Comparison of ENCODE assay signal across 8 mouse cellular contexts in genomic region chr7:45395129-45395541, GRCm38 (mm10). TPM values are rescaled to one million over a fixed set of nuclear protein-coding genes. Genes with fewer than 3 reads are reported as not detected.
DNase-seq lines count a peak whose midpoint lies in the region; ATAC-seq and TF ChIP-seq lines count a peak whose summit lies in the region.

No protein-coding gene starts in this region.

- H3K9ac ChIP-seq in heart, embryonic 14.5 days (ENCODE audit: low read length), result peak overlapping the region; percentile 90
- H3K9ac ChIP-seq in ES-Bruce4 (ENCODE audit: low read depth, poor library complexity, severe bottlenecking), result peak overlapping the region; percentile 86
- peak overlapping the region; percentile 83 for H3K9ac ChIP-seq in hindbrain, postnatal 0 days (replicated peaks; ENCODE audit: low read length)
- H3K9ac ChIP-seq in midbrain, embryonic 14.5 days (replicated peaks; ENCODE audit: low read length), result peak overlapping the region; percentile 87

- H3K27ac ChIP-seq in heart, embryonic 14.5 days (replicated peaks in 1 of 2; ENCODE audit: control insufficient read depth in 1 of 2, insufficient read depth in 1 of 2, low read depth in 2 of 2, low read length in 2 of 2), result peak overlapping the region; percentile 95
- peak overlapping the region; percentile 75 for H3K27ac ChIP-seq in ES-Bruce4 (ENCODE audit: insufficient read depth, low read length)
- H3K27ac ChIP-seq in cortical plate, adult 2 months (ENCODE audit: insufficient read depth, low read length), result peak overlapping the region; percentile 61; the same call in 1 of the 2 replicates
- H3K27ac ChIP-seq in hindbrain, postnatal 0 days, result peak overlapping the region; percentile 99
- peak overlapping the region; percentile 95 for H3K27ac ChIP-seq in midbrain, embryonic 14.5 days (replicated peaks; ENCODE audit: low read depth, low read length)

- ATAC-seq in heart, embryonic 14.5 days (ENCODE audit: insufficient number of reproducible peaks, insufficient read depth, low FRiP score, low read depth), result peak; percentile 66
- peak; percentile 66 for ATAC-seq in hindbrain, postnatal 0 days
- ATAC-seq in midbrain, embryonic 14.5 days (ENCODE audit: low FRiP score, low TSS enrichment), result peak; percentile 81

- no peak for TF ChIP-seq POLR2A in ES-Bruce4 (IDR thresholded peaks at IDR 0.05; ENCODE audit: insufficient read depth, low read length)
- no peak for TF ChIP-seq POLR2A in cortical plate, adult 2 months (IDR thresholded peaks at IDR 0.05; ENCODE audit: extremely low read depth, insufficient read depth, low read length)

- TF ChIP-seq CTCF in ES-Bruce4 (IDR thresholded peaks at IDR 0.05; ENCODE audit: low read depth, low read length), result no peak
- no peak for TF ChIP-seq CTCF in cortical plate, adult 2 months (IDR thresholded peaks at IDR 0.05; ENCODE audit: extremely low read depth, insufficient read depth, low read length)
- TF ChIP-seq CTCF in hindbrain, postnatal 0 days (IDR thresholded peaks at IDR 0.05; ENCODE audit: low read depth), result no peak

- H3K27me3 ChIP-seq in heart, embryonic 14.5 days (ENCODE audit: control insufficient read depth, insufficient read depth, low read length), result no peaks in the 10 kb centered on the region
- H3K27me3 ChIP-seq in ES-Bruce4 (ENCODE audit: control insufficient read depth, insufficient read depth, low read length, poor library complexity, severe bottlenecking), result no peaks in the 10 kb centered on the region
- H3K27me3 ChIP-seq in hindbrain, postnatal 0 days (ENCODE audit: insufficient read depth, low read length), result no peaks in the 10 kb centered on the region
- H3K27me3 ChIP-seq in midbrain, embryonic 14.5 days (ENCODE audit: control insufficient read depth, insufficient read depth, low read length), result no peaks in the 10 kb centered on the region

- peaks cover 7 to 20% of the 10 kb centered on the region in 2 experiments for H3K4me1 ChIP-seq in heart, embryonic 14.5 days (ENCODE audit: control insufficient read depth in 2 of 2, insufficient read depth in 2 of 2, low read length in 2 of 2)
- peaks cover 9% of the 10 kb centered on the region for H3K4me1 ChIP-seq in ES-Bruce4 (ENCODE audit: control insufficient read depth, insufficient read depth, low read length)
- H3K4me1 ChIP-seq in cortical plate, adult 2 months (ENCODE audit: control insufficient read depth, insufficient read depth, low read length), result peaks cover 6% of the 10 kb centered on the region
- peaks cover 13% of the 10 kb centered on the region for H3K4me1 ChIP-seq in hindbrain, postnatal 0 days (ENCODE audit: insufficient read depth, low read length)
- H3K4me1 ChIP-seq in midbrain, embryonic 14.5 days (ENCODE audit: control insufficient read depth, insufficient read depth, low read length), result peaks cover 18% of the 10 kb centered on the region

- 1% methylated on average over 18 of the region's 20 CpGs for WGBS in heart, embryonic 14.5 days
- under 1% methylated on average over 17 of the region's 20 CpGs for WGBS in hindbrain, postnatal 0 days
- WGBS in midbrain, embryonic 14.5 days, result 0% methylated on average over 20 of the region's 20 CpGs

- H3K4me3 ChIP-seq in heart, embryonic 14.5 days (ENCODE audit: control insufficient read depth in 1 of 2, insufficient read depth in 1 of 2, low read depth in 1 of 2, low read length in 2 of 2), result peak overlapping the region; percentile 63 to 80
- H3K4me3 ChIP-seq in ES-Bruce4 (ENCODE audit: low read depth, low read length), result peak overlapping the region; percentile 79
- peak overlapping the region; percentile 52 for H3K4me3 ChIP-seq in cortical plate, adult 2 months (ENCODE audit: insufficient read depth, low read length)
- H3K4me3 ChIP-seq in hindbrain, postnatal 0 days (ENCODE audit: low read length), result peak overlapping the region; percentile 77
- H3K4me3 ChIP-seq in midbrain, embryonic 14.5 days (replicated peaks; ENCODE audit: low read depth, low read length), result peak overlapping the region; percentile 68

- TF ChIP-seq EP300 in ES-Bruce4 (IDR thresholded peaks at IDR 0.05; ENCODE audit: insufficient read depth, low read depth, low read length), result no peak

- DNase-seq in heart, postnatal 10 days, result no peak
- DNase-seq in hindbrain, postnatal 0 days (ENCODE audit: low spot score), result peak; percentile 83
- peak; percentile 88 for DNase-seq in midbrain, embryonic 14.5 days
- DNase-seq in c-Kit-positive CD71-positive TER-119-positive erythroid progenitor cells, embryonic 14.5 days (ENCODE audit: low spot score), result no peak
- no peak for DNase-seq in urinary bladder, postnatal 10 days (ENCODE audit: low spot score)

- peaks cover 34% of the 10 kb centered on the region for H3K36me3 ChIP-seq in heart, embryonic 14.5 days (ENCODE audit: control insufficient read depth, insufficient read depth, low read length)
- peaks cover 41% of the 10 kb centered on the region for H3K36me3 ChIP-seq in ES-Bruce4 (ENCODE audit: control insufficient read depth, insufficient read depth, low read length, poor library complexity, severe bottlenecking)
- peaks cover 15% of the 10 kb centered on the region; the same call in 1 of the 2 replicates for H3K36me3 ChIP-seq in hindbrain, postnatal 0 days (ENCODE audit: insufficient read depth, low read length)
- peaks cover 29% of the 10 kb centered on the region for H3K36me3 ChIP-seq in midbrain, embryonic 14.5 days (ENCODE audit: control insufficient read depth, insufficient read depth, low read length)

- H3K4me2 ChIP-seq in heart, embryonic 14.5 days (ENCODE audit: low read length), result peak overlapping the region; percentile 88
- H3K4me2 ChIP-seq in hindbrain, postnatal 0 days (ENCODE audit: low read depth, low read length), result peak overlapping the region; percentile 98
- H3K4me2 ChIP-seq in midbrain, embryonic 14.5 days (ENCODE audit: low read length), result peak overlapping the region; percentile 99

- no peaks in the 10 kb centered on the region for H3K9me3 ChIP-seq in heart, embryonic 14.5 days (ENCODE audit: control insufficient read depth, low read length)
- H3K9me3 ChIP-seq in ES-Bruce4 (replicated peaks; ENCODE audit: control insufficient read depth, insufficient read depth, low read length, poor library complexity, severe bottlenecking), result no peaks in the 10 kb centered on the region
- no peaks in the 10 kb centered on the region for H3K9me3 ChIP-seq in hindbrain, postnatal 0 days (ENCODE audit: low read length)
- H3K9me3 ChIP-seq in midbrain, embryonic 14.5 days (ENCODE audit: control insufficient read depth, low read length), result no peaks in the 10 kb centered on the region

- intact Hi-C loops in heart, postnatal 10 days (cut with DNase I), result loop anchor here (2.0 kb wide), 1 partner anchor 94 kb away; no protein-coding TSS in a partner anchor

RNA-seq across cellular contexts. Expression of gene Snrnp70, which starts 0.4 kb away (rescaled TPM):
- polyA plus RNA-seq in heart, embryonic 14.5 days (2014; fragmentation: Nextera tagmentation; extraction: Ambion mirVana), result 64.1 and 65.2 TPM in 2 replicates
- total RNA-seq in heart, postnatal 10 days (2021), result 100 to 1,000 TPM; 146 to 161 TPM
- 686 and 799 TPM in 2 replicates for polyA plus RNA-seq in ES-Bruce4 (2011; ENCODE audit: insufficient read depth, insufficient read length, low read depth, missing spikeins)
- polyA plus RNA-seq in cortical plate, adult 2 months (2012; rRNA removed), result 720 and 793 TPM in 2 replicates
- 228 and 240 TPM in 2 replicates for total RNA-seq in hindbrain, postnatal 0 days (2014; rRNA removed)
- polyA plus RNA-seq in hindbrain, postnatal 0 days (2015; fragmentation: Nextera tagmentation; extraction: Ambion mirVana), result 143 and 145 TPM in 2 replicates
- polyA plus RNA-seq in midbrain, embryonic 14.5 days (2014; fragmentation: Nextera tagmentation; extraction: Ambion mirVana), result 80.6 and 135 TPM in 2 replicates

RNA-seq across cellular contexts. Expression of gene Kcna7, which starts 10.3 kb away (rescaled TPM):
- polyA plus RNA-seq in heart, embryonic 14.5 days (2014; fragmentation: Nextera tagmentation; extraction: Ambion mirVana), result 0.32 and 0.38 TPM in 2 replicates
- total RNA-seq in heart, postnatal 10 days (2021), result under 1 TPM; 0.41 to 0.79 TPM
- polyA plus RNA-seq in ES-Bruce4 (2011; ENCODE audit: insufficient read depth, insufficient read length, low read depth, missing spikeins), result 0.41 TPM in 1 of 2 replicates, not detected in the other
- polyA plus RNA-seq in cortical plate, adult 2 months (2012; rRNA removed), result not detected in 2 replicates
- 0.52 TPM in 1 of 2 replicates, not detected in the other for total RNA-seq in hindbrain, postnatal 0 days (2014; rRNA removed)
- polyA plus RNA-seq in hindbrain, postnatal 0 days (2015; fragmentation: Nextera tagmentation; extraction: Ambion mirVana), result not detected in 2 replicates
- polyA plus RNA-seq in midbrain, embryonic 14.5 days (2014; fragmentation: Nextera tagmentation; extraction: Ambion mirVana), result not detected in 2 replicates

RNA-seq across cellular contexts. Expression of gene Ntf5, which starts 18.4 kb away (rescaled TPM):
- polyA plus RNA-seq in heart, embryonic 14.5 days (2014; fragmentation: Nextera tagmentation; extraction: Ambion mirVana), result 1.0 and 1.6 TPM in 2 replicates
- total RNA-seq in heart, postnatal 10 days (2021), result under 1 TPM; 0.22 to 0.26 TPM
- 5.0 and 5.2 TPM in 2 replicates for polyA plus RNA-seq in ES-Bruce4 (2011; ENCODE audit: insufficient read depth, insufficient read length, low read depth, missing spikeins)
- 0.04 and 0.08 TPM in 2 replicates for polyA plus RNA-seq in cortical plate, adult 2 months (2012; rRNA removed)
- 0.16 TPM in 1 of 2 replicates, not detected in the other for total RNA-seq in hindbrain, postnatal 0 days (2014; rRNA removed)
- polyA plus RNA-seq in hindbrain, postnatal 0 days (2015; fragmentation: Nextera tagmentation; extraction: Ambion mirVana), result 0.14 and 0.16 TPM in 2 replicates
- polyA plus RNA-seq in midbrain, embryonic 14.5 days (2014; fragmentation: Nextera tagmentation; extraction: Ambion mirVana), result not detected in 2 replicates

RNA-seq across cellular contexts. Expression of gene Lin7b, which starts 24.8 kb away (rescaled TPM):
- 1.0 and 1.1 TPM in 2 replicates for polyA plus RNA-seq in heart, embryonic 14.5 days (2014; fragmentation: Nextera tagmentation; extraction: Ambion mirVana)
- 1 to 10 TPM in 1 of 2 experiments, under 1 TPM in 1; 0.97 to 1.1 TPM for total RNA-seq in heart, postnatal 10 days (2021)
- 0.88 TPM in 1 of 2 replicates, not detected in the other for polyA plus RNA-seq in ES-Bruce4 (2011; ENCODE audit: insufficient read depth, insufficient read length, low read depth, missing spikeins)
- 336 TPM in 2 replicates for polyA plus RNA-seq in cortical plate, adult 2 months (2012; rRNA removed)
- total RNA-seq in hindbrain, postnatal 0 days (2014; rRNA removed), result 87.4 and 94.2 TPM in 2 replicates
- 69.3 and 76.1 TPM in 2 replicates for polyA plus RNA-seq in hindbrain, postnatal 0 days (2015; fragmentation: Nextera tagmentation; extraction: Ambion mirVana)
- 11.6 and 26.5 TPM in 2 replicates for polyA plus RNA-seq in midbrain, embryonic 14.5 days (2014; fragmentation: Nextera tagmentation; extraction: Ambion mirVana)

RNA-seq across cellular contexts. Expression of gene Lhb, which starts 25.5 kb away (rescaled TPM):
- polyA plus RNA-seq in heart, embryonic 14.5 days (2014; fragmentation: Nextera tagmentation; extraction: Ambion mirVana), result not detected in 2 replicates
- total RNA-seq in heart, postnatal 10 days (2021), result not detected
- polyA plus RNA-seq in ES-Bruce4 (2011; ENCODE audit: insufficient read depth, insufficient read length, low read depth, missing spikeins), result not detected in 2 replicates
- polyA plus RNA-seq in cortical plate, adult 2 months (2012; rRNA removed), result 0.17 TPM in 1 of 2 replicates, not detected in the other
- total RNA-seq in hindbrain, postnatal 0 days (2014; rRNA removed), result 1.3 TPM in 1 of 2 replicates, not detected in the other
- 0.60 and 0.74 TPM in 2 replicates for polyA plus RNA-seq in hindbrain, postnatal 0 days (2015; fragmentation: Nextera tagmentation; extraction: Ambion mirVana)
- polyA plus RNA-seq in midbrain, embryonic 14.5 days (2014; fragmentation: Nextera tagmentation; extraction: Ambion mirVana), result 0.34 TPM in 1 of 2 replicates, not detected in the other

Comparison
In these comparisons a context has a peak if more than half of its experiments do, and no peak if none do; other contexts are left out.
1. DNase-seq: peak in hindbrain, postnatal 0 days (single experiment) and midbrain, embryonic 14.5 days (single experiment); none in heart, postnatal 10 days (0 of 2), c-Kit-positive CD71-positive TER-119-positive erythroid progenitor cells, embryonic 14.5 days (single experiment) and urinary bladder, postnatal 10 days (single experiment).
2. Peak in every context shown above with its lines, with median percentiles within 50 percentile points of each other: ATAC-seq, H3K27ac ChIP-seq, H3K4me2 ChIP-seq, H3K4me3 ChIP-seq and H3K9ac ChIP-seq.